Mouse (Mus musculus) G1E (cell line): ENCODE measurements around the gene Cyp17a1.

Source experiments
- GATA1 ChIP-seq: IDR thresholded peaks from 2 replicates; pipeline ENCODE4 v1.6.1; 2012; ENCODE audit warnings: borderline replicate concordance, low read length, inconsistent platforms, mixed read lengths
- POLR2AphosphoS5 ChIP-seq: IDR thresholded peaks from 2 replicates; pipeline ENCODE4 v1.6.1; 2012; ENCODE audit warnings: low read depth, low read length, inconsistent platforms; ENCODE audit not compliant: insufficient replicate concordance

- TF ChIP-seq POLR2AphosphoS5, result no peak
- no peak for TF ChIP-seq GATA1
Measured at GRCm38 (mm10) chr19:46715016-46715415, 42.0 kb upstream of the Cyp17a1 start.
